Mouse (Mus musculus) neural tube, embryonic 14.5 days (tissue): Measurements from ENCODE around the gene Nol3. TPM values are rescaled to one million over a fixed set of nuclear protein-coding genes. Genes with fewer than 3 reads are reported as not detected.
"Not testable (repeated sequence)": the region's sequence is repeated elsewhere in the genome, so short reads cannot be mapped to it uniquely, and the experiment has no call there.

Experiments used
- ATAC-seq: fragments of 200-750 bp; cut with Nextera tagmentation; 2 replicates; pipeline ENCODE4 v1.8.0; 2017; ENCODE audit warnings: low read depth, mild to moderate bottlenecking, moderate TSS enrichment, moderate library complexity
- H3K27ac ChIP-seq: fragments of 300-500 bp; sonication (generic); 2 replicates; pipeline ENCODE4 v1.5.1; 2014; ENCODE audit warnings: low read depth, mild to moderate bottlenecking, control low read depth, low read length, moderate library complexity, mixed read lengths
- H3K27me3 ChIP-seq: fragments of 300-500 bp; sonication (generic); 2 replicates; pipeline ENCODE4 v1.6.1; 2014; ENCODE audit warnings: low read length; ENCODE audit not compliant: control insufficient read depth, insufficient read depth
- H3K36me3 ChIP-seq: fragments of 300-500 bp; sonication (generic); 2 replicates; pipeline ENCODE4 v1.6.1; 2014; ENCODE audit warnings: low read length, mixed read lengths; ENCODE audit not compliant: control insufficient read depth, insufficient read depth
- H3K4me1 ChIP-seq: fragments of 300-500 bp; sonication (generic); 2 replicates; pipeline ENCODE4 v1.6.1; 2014; ENCODE audit warnings: low read length; ENCODE audit not compliant: control insufficient read depth, insufficient read depth
- H3K4me2 ChIP-seq: fragments of 300-500 bp; sonication (generic); 2 replicates; pipeline ENCODE4 v1.6.1; 2014; ENCODE audit warnings: mild to moderate bottlenecking, low read depth, low read length, control low read depth
- H3K4me3 ChIP-seq: fragments of 300-500 bp; sonication (generic); 2 replicates; pipeline ENCODE4 v1.5.1; 2014; ENCODE audit warnings: low read depth, low read length, control low read depth, mixed read lengths
- H3K9ac ChIP-seq: fragments of 300-500 bp; sonication (generic); replicated peaks from 2 replicates; pipeline ENCODE4 v1.6.1; 2014; ENCODE audit warnings: low read depth, mild to moderate bottlenecking, control low read depth, low read length, mixed read lengths
- H3K9me3 ChIP-seq: fragments of 300-500 bp; sonication (generic); 2 replicates; pipeline ENCODE4 v1.6.1; 2016; ENCODE audit warnings: low read length; ENCODE audit not compliant: control insufficient read depth
- WGBS: fragments of 180-500 bp; shearing (Covaris S2); extraction: QIAGEN DNeasy Blood & Tissue Kit; methylation state at CpG from one replicate; pipeline ENCODE4 v1.1.7; 2014; 5-methylcytosine and 5-hydroxymethylcytosine counted together
- polyA plus RNA-seq: library from polyadenylated mRNA; unstranded; fragments of >200 nt; fragmentation: Nextera tagmentation; extraction: Ambion mirVana; gene quantifications from 2 replicates; pipeline ENCODE4 v1.2.1, GENCODE M21; 2014

The Nol3 gene
- polyA plus RNA-seq, 1 experiment from 2014 or later = 5.5 TPM

GRCm38 (mm10) chr8:105291364-105291763 is 15.4 kb downstream of the Nol3 start:
- 85% methylated on average over 8 of the region's 8 CpGs for WGBS
- not testable (repeated sequence) for H3K36me3 ChIP-seq, ATAC-seq, H3K27me3 ChIP-seq, H3K9me3 ChIP-seq, H3K4me2 ChIP-seq, H3K4me3 ChIP-seq, H3K9ac ChIP-seq, H3K27ac ChIP-seq
- H3K4me1 ChIP-seq = peaks cover 23% of the 10 kb centered on the region

GRCm38 (mm10) chr8:105291802-105292201 is 15.9 kb downstream of the Nol3 start:
- not testable (repeated sequence) for H3K36me3 ChIP-seq, ATAC-seq, H3K4me2 ChIP-seq, H3K27me3 ChIP-seq, H3K27ac ChIP-seq, H3K9me3 ChIP-seq, H3K4me3 ChIP-seq, H3K9ac ChIP-seq
- peaks cover 21% of the 10 kb centered on the region for H3K4me1 ChIP-seq
- 75% methylated on average over 3 of the region's 3 CpGs for WGBS

GRCm38 (mm10) chr8:105292471-105292870 is 16.5 kb downstream of the Nol3 start:
- H3K9me3 ChIP-seq = no peaks in the 10 kb centered on the region
- no peak overlapping the region for H3K4me2 ChIP-seq
- ATAC-seq = no peak
- peaks cover 14% of the 10 kb centered on the region for H3K4me1 ChIP-seq
- H3K4me3 ChIP-seq = no peak overlapping the region
- no peak overlapping the region for H3K27ac ChIP-seq
- no peaks in the 10 kb centered on the region for H3K27me3 ChIP-seq
- no peaks in the 10 kb centered on the region for H3K36me3 ChIP-seq
- no peak overlapping the region for H3K9ac ChIP-seq
- 88% methylated on average over 7 of the region's 7 CpGs for WGBS

GRCm38 (mm10) chr8:105293405-105293804 is 17.5 kb downstream of the Nol3 start:
- WGBS = 76% methylated on average over 19 of the region's 19 CpGs
- no peak overlapping the region for H3K9ac ChIP-seq
- no peaks in the 10 kb centered on the region for H3K36me3 ChIP-seq
- peaks cover 17% of the 10 kb centered on the region for H3K4me1 ChIP-seq
- H3K4me2 ChIP-seq = no peak overlapping the region
- no peaks in the 10 kb centered on the region for H3K27me3 ChIP-seq
- no peak for ATAC-seq
- H3K27ac ChIP-seq = no peak overlapping the region
- no peak overlapping the region for H3K4me3 ChIP-seq
- H3K9me3 ChIP-seq = no peaks in the 10 kb centered on the region

- ATAC-seq = no peak
Measured at GRCm38 (mm10) chr8:105294776-105295175, 18.8 kb downstream of the Nol3 start.

GRCm38 (mm10) chr8:105295256-105295655 is 19.3 kb downstream of the Nol3 start:
- H3K27ac ChIP-seq = no peak overlapping the region
- H3K4me3 ChIP-seq = no peak overlapping the region; the same call in 1 of the 2 replicates
- H3K4me1 ChIP-seq = peaks cover 17% of the 10 kb centered on the region
- H3K9ac ChIP-seq = no peak overlapping the region
- WGBS = 80% methylated on average over 11 of the region's 11 CpGs
- no peaks in the 10 kb centered on the region for H3K27me3 ChIP-seq
- peak overlapping the region; percentile 27; the same call in 1 of the 2 replicates for H3K4me2 ChIP-seq
- no peaks in the 10 kb centered on the region for H3K9me3 ChIP-seq
- peaks cover 7% of the 10 kb centered on the region for H3K36me3 ChIP-seq
- ATAC-seq = no peak

More at GRCm38 (mm10) chr8:105294776-105295175, 18.8 kb downstream of the Nol3 start:
- Histone ChIP-seq H3K27me3 (no peaks in the 10 kb centered on the region), H3K4me2 (peak overlapping the region; percentile 27; the same call in 1 of the 2 replicates), H3K4me1 (peaks cover 22% of the 10 kb centered on the region), H3K36me3 (peaks cover 2% of the 10 kb centered on the region; the same call in 1 of the 2 replicates), H3K4me3 (no peak overlapping the region), H3K9me3 (no peaks in the 10 kb centered on the region), H3K9ac (no peak overlapping the region), H3K27ac (no peak overlapping the region)
- WGBS = 76% methylated on average over 9 of the region's 9 CpGs

GRCm38 (mm10) chr8:105295895-105296573 is 20.1 kb downstream of the Nol3 start, which contains the start of gene Exoc3l:
TSS of gene Exoc3l (minus strand) at chr8:105296101.
- Histone ChIP-seq H3K4me3 (no peak within 1 kb of the TSS; the same call in 1 of the 2 replicates), H3K4me1 (peaks cover 11% of the 10 kb centered on the region), H3K4me2 (peak within 1 kb of the TSS; percentile 98), H3K9ac (no peak within 1 kb of the TSS), H3K36me3 (peaks cover 11% of the 10 kb centered on the region), H3K9me3 (no peaks in the 10 kb centered on the region), H3K27ac (no peak within 1 kb of the TSS), H3K27me3 (no peaks in the 10 kb centered on the region)
- ATAC-seq = no peak
- 62% methylated on average over 11 of the region's 11 CpGs for WGBS

- H3K27me3 ChIP-seq = no peaks in the 10 kb centered on the region
- H3K9me3 ChIP-seq = no peaks in the 10 kb centered on the region
- peak; percentile 90 for ATAC-seq
- H3K9ac ChIP-seq = peak within 1 kb of the TSS; percentile 87
- H3K27ac ChIP-seq = peak within 1 kb of the TSS; percentile 44
- peak within 1 kb of the TSS; percentile 95 for H3K4me3 ChIP-seq
- peaks cover 24% of the 10 kb centered on the region for H3K36me3 ChIP-seq
- peaks cover 11% of the 10 kb centered on the region for H3K4me1 ChIP-seq
- H3K4me2 ChIP-seq = peak within 1 kb of the TSS; percentile 98
- under 1% methylated on average over 58 of the region's 58 CpGs for WGBS
Measured at GRCm38 (mm10) chr8:105297511-105298192, 21.7 kb downstream of the Nol3 start, which contains the start of gene E2f4. TSS of gene E2f4 (plus strand) at chr8:105297663.
